Mouse (Mus musculus): ENCODE measurements around the gene Foxe1. TPM values are rescaled to one million over a fixed set of nuclear protein-coding genes. Genes with fewer than 3 reads are reported as not detected.

Foxe1 gene
- polyA plus RNA-seq, 1 experiment from 2014 or later = not detected

DNA sequence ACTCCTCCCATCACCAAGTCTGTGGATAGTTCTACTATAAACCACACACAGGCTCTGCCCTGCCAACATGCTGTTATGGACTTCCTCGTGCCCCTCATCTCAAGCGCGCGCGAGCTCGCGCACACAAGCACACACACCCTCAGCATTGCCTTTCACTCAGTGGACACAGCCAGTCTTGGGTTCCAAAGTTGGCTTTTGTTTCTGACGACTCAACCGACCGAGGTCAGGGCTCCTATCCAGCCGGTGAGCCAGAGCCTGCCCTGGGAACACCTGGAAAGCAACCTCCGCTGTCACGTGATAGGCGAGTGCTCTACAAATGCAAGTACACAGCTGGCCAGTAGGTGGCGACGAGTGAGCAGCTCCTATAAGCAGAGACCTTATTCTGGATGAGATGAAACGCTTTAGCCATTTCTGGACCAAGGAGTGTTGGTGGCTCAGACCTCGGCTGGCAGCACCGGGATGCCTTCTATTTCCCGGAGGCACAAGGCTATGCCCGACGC is 31.5 kb downstream of the Foxe1 start:
- Histone ChIP-seq H3K27me3 (ENCODE audit: control insufficient read depth, insufficient read depth, low read length) (no peaks in the 10 kb centered on the region), H3K9ac (ENCODE audit: low read length) (0 out of 2 replicates have a peak overlapping the region, but pooled peaks have one; percentile 25), H3K4me3 (ENCODE audit: low read depth, low read length) (peak overlapping the region; percentile 24; the same call in 1 of the 2 replicates), H3K36me3 (ENCODE audit: control insufficient read depth, insufficient read depth, low read length) (peaks cover 7% of the 10 kb centered on the region; the same call in 1 of the 2 replicates), H3K9me3 (ENCODE audit: control insufficient read depth, low read length) (no peaks in the 10 kb centered on the region), H3K27ac (ENCODE audit: low read depth, low read length) (no peak overlapping the region), H3K4me2 (peak overlapping the region; percentile 44), H3K4me1 (ENCODE audit: control insufficient read depth, insufficient read depth, low read length) (no peaks in the 10 kb centered on the region)
- WGBS = 24% methylated on average over 22 of the region's 22 CpGs
- DNase-seq (ENCODE audit: low spot score, missing footprints) = peak; percentile 92
- ATAC-seq (ENCODE audit: low FRiP score) = peak; percentile 55

GRCm38 (mm10) chr4:46388556-46388955 is 45.1 kb downstream of the Foxe1 start:
- H3K4me3 ChIP-seq (ENCODE audit: low read depth, low read length) = peak overlapping the region; percentile 54
- H3K36me3 ChIP-seq (ENCODE audit: control insufficient read depth, insufficient read depth, low read length) = 0 out of 2 replicates have a peak, but pooled peaks cover 3% of the 10 kb centered on the region
- H3K9me3 ChIP-seq (ENCODE audit: control insufficient read depth, low read length) = no peaks in the 10 kb centered on the region
- H3K4me2 ChIP-seq = peak overlapping the region; percentile 42
- H3K27ac ChIP-seq (ENCODE audit: low read depth, low read length) = no peak overlapping the region
- no peaks in the 10 kb centered on the region for H3K27me3 ChIP-seq (ENCODE audit: control insufficient read depth, insufficient read depth, low read length)
- peak overlapping the region; percentile 93; the same call in 1 of the 2 replicates for H3K9ac ChIP-seq (ENCODE audit: low read length)
- DNase-seq (ENCODE audit: low spot score, missing footprints) = peak; percentile 84
- no peak for ATAC-seq (ENCODE audit: low FRiP score)
- peaks cover 2% of the 10 kb centered on the region; the same call in 1 of the 2 replicates for H3K4me1 ChIP-seq (ENCODE audit: control insufficient read depth, insufficient read depth, low read length)
- WGBS = 46% methylated on average over 5 of the region's 5 CpGs

GRCm38 (mm10) chr4:46389013-46389611 is 45.7 kb downstream of the Foxe1 start, which contains the start of gene Trmo:
Gene Trmo (minus strand): TSS chr4:46389437.
- peaks cover 2% of the 10 kb centered on the region; the same call in 1 of the 2 replicates for H3K4me1 ChIP-seq (ENCODE audit: control insufficient read depth, insufficient read depth, low read length)
- H3K9ac ChIP-seq (ENCODE audit: low read length) = peak within 1 kb of the TSS; percentile 93
- DNase-seq (ENCODE audit: low spot score, missing footprints) = peak; percentile 100
- H3K36me3 ChIP-seq (ENCODE audit: control insufficient read depth, insufficient read depth, low read length) = 0 out of 2 replicates have a peak, but pooled peaks cover 3% of the 10 kb centered on the region
- under 1% methylated on average over 56 of the region's 56 CpGs for WGBS
- H3K27ac ChIP-seq (ENCODE audit: low read depth, low read length) = peak within 1 kb of the TSS; percentile 74
- peak; percentile 95 for ATAC-seq (ENCODE audit: low FRiP score)
- H3K4me3 ChIP-seq (ENCODE audit: low read depth, low read length) = peak within 1 kb of the TSS; percentile 54
- no peaks in the 10 kb centered on the region for H3K9me3 ChIP-seq (ENCODE audit: control insufficient read depth, low read length)
- H3K4me2 ChIP-seq = peak within 1 kb of the TSS; percentile 42
- H3K27me3 ChIP-seq (ENCODE audit: control insufficient read depth, insufficient read depth, low read length) = no peaks in the 10 kb centered on the region

DNA sequence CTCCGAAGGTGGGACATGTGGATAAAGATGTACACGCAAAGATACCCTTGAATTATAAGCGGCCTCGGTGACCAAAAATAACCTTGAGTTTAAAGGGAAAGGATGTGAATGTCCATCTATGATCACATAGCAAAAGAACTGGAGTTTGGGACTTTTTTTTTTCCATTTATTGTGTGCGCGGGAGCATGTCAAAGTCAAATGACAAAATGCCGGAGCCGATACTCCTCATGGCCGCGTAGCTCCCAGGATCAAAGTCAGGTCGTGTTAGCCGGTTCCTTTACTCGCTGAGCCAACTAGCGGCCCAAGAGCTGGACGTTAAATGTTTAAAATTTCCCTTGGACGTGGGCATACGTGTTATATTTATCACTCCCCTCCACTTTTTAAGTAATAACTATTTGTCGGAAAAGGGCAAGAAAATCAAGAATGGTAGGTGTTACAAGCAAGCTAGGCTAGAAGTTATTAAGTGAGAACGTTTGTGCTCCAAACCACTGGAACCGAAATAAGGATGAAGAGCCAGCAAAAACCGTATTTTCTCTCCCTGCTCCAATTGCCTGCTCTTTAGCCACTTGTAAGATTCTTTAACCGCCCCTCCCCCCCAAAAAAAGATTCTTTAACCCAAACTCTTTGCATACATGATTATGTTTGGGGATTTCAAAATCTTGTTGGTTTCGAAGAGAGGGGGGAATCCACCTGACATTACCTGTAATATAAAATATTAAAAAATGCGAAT is 46.4 kb downstream of the Foxe1 start:
- no peak for DNase-seq (ENCODE audit: low spot score, missing footprints)
- peaks cover 2% of the 10 kb centered on the region; the same call in 1 of the 2 replicates for H3K4me1 ChIP-seq (ENCODE audit: control insufficient read depth, insufficient read depth, low read length)
- WGBS = 2% methylated on average over 24 of the region's 24 CpGs

DNA sequence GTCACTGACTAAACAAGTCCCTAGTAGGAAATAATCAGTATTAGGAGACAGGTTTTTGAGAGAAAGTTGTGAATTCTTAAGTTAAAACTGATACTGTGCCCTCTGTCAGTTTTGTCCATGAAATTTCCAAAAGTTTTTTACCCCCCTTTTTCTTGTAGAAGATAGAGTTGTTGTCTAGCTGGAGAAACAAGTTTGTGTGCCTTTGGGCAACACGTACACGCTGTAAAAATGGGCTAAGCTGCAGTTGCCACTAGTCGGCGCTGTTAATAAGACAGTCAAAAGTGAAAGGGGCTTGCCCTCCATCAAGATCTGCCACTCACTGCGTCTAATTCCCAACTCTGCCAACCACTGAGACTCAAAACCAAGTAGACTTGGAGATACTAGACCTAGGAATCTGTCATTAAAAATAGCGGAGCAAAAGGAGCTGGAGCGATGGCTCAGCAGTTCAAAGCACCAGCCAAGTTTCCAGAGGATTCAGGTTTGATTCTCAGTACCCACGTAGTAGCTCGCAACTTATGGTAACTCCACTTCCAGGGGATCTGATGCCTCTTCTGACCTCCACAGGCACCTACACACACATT is 47.1 kb downstream of the Foxe1 start:
- H3K36me3 ChIP-seq (ENCODE audit: control insufficient read depth, insufficient read depth, low read length) = no peaks in the 10 kb centered on the region
- H3K9me3 ChIP-seq (ENCODE audit: control insufficient read depth, low read length) = no peaks in the 10 kb centered on the region
- 21% methylated on average over 9 of the region's 9 CpGs for WGBS
- no peak overlapping the region for H3K4me3 ChIP-seq (ENCODE audit: low read depth, low read length)
- peaks cover 2% of the 10 kb centered on the region; the same call in 1 of the 2 replicates for H3K4me1 ChIP-seq (ENCODE audit: control insufficient read depth, insufficient read depth, low read length)
- no peak overlapping the region for H3K27ac ChIP-seq (ENCODE audit: low read depth, low read length)
- peak overlapping the region; percentile 93; the same call in 1 of the 2 replicates for H3K9ac ChIP-seq (ENCODE audit: low read length)
- no peaks in the 10 kb centered on the region for H3K27me3 ChIP-seq (ENCODE audit: control insufficient read depth, insufficient read depth, low read length)
- DNase-seq (ENCODE audit: low spot score, missing footprints) (peak; percentile 98), ATAC-seq (ENCODE audit: low FRiP score) (no peak)
- peak overlapping the region; percentile 42 for H3K4me2 ChIP-seq

More for the DNA sequence above, 46.4 kb downstream of the Foxe1 start:
- H3K4me2 ChIP-seq = peak overlapping the region; percentile 42
- H3K4me3 ChIP-seq (ENCODE audit: low read depth, low read length) = peak overlapping the region; percentile 54
- peak overlapping the region; percentile 74 for H3K27ac ChIP-seq (ENCODE audit: low read depth, low read length)
- no peaks in the 10 kb centered on the region for H3K9me3 ChIP-seq (ENCODE audit: control insufficient read depth, low read length)
- H3K36me3 ChIP-seq (ENCODE audit: control insufficient read depth, insufficient read depth, low read length) = 0 out of 2 replicates have a peak, but pooled peaks cover 3% of the 10 kb centered on the region
- peak overlapping the region; percentile 93 for H3K9ac ChIP-seq (ENCODE audit: low read length)
- peak; percentile 31; the same call in 1 of the 2 replicates for ATAC-seq (ENCODE audit: low FRiP score)
- H3K27me3 ChIP-seq (ENCODE audit: control insufficient read depth, insufficient read depth, low read length) = no peaks in the 10 kb centered on the region

GRCm38 (mm10) chr4:46394388-46394787 is 51.0 kb downstream of the Foxe1 start:
- peaks cover 2% of the 10 kb centered on the region; the same call in 1 of the 2 replicates for H3K4me1 ChIP-seq (ENCODE audit: control insufficient read depth, insufficient read depth, low read length)
- ATAC-seq (ENCODE audit: low FRiP score) = no peak
- WGBS = 80% methylated on average over 2 of the region's 2 CpGs
- H3K4me2 ChIP-seq = no peak overlapping the region
- H3K27me3 ChIP-seq (ENCODE audit: control insufficient read depth, insufficient read depth, low read length) = no peaks in the 10 kb centered on the region
- no peak overlapping the region for H3K9ac ChIP-seq (ENCODE audit: low read length)
- no peaks in the 10 kb centered on the region for H3K9me3 ChIP-seq (ENCODE audit: control insufficient read depth, low read length)
- no peak for DNase-seq (ENCODE audit: low spot score, missing footprints)
- no peak overlapping the region for H3K27ac ChIP-seq (ENCODE audit: low read depth, low read length)
- H3K4me3 ChIP-seq (ENCODE audit: low read depth, low read length) = no peak overlapping the region
- no peaks in the 10 kb centered on the region for H3K36me3 ChIP-seq (ENCODE audit: control insufficient read depth, insufficient read depth, low read length)

DNA sequence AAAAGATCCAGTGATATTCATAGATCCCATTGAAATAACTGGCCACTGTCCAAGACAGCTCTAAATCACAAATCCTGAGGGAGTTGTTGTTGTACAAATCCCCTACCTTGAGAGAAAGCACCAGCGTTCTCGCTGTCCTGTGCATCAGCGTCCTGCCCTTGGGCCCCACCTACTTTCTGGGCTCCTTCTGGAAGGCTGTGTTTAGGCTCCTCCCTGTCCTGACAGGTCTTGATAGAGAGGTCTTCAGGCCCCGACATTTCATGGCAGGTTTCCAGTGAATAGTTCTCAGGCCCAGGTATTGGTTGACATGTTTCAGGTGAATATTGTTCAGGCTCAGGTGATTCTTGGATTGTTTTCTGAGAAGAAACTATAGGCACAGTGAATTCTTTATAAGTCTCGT is 52.3 kb downstream of the Foxe1 start:
- Histone ChIP-seq H3K9ac (ENCODE audit: low read length) (no peak overlapping the region), H3K4me1 (ENCODE audit: control insufficient read depth, insufficient read depth, low read length) (no peaks in the 10 kb centered on the region), H3K9me3 (ENCODE audit: control insufficient read depth, low read length) (no peaks in the 10 kb centered on the region), H3K27me3 (ENCODE audit: control insufficient read depth, insufficient read depth, low read length) (no peaks in the 10 kb centered on the region), H3K4me3 (ENCODE audit: low read depth, low read length) (no peak overlapping the region), H3K4me2 (no peak overlapping the region), H3K36me3 (ENCODE audit: control insufficient read depth, insufficient read depth, low read length) (no peaks in the 10 kb centered on the region), H3K27ac (ENCODE audit: low read depth, low read length) (no peak overlapping the region)
- no peak for DNase-seq (ENCODE audit: low spot score, missing footprints)
- no peak for ATAC-seq (ENCODE audit: low FRiP score)
- WGBS = 39% methylated on average over 5 of the region's 5 CpGs

Measured in midbrain, embryonic 11.5 days (tissue).